7 mouse cellular contexts compared by ENCODE assay signal in the genomic region with DNA sequence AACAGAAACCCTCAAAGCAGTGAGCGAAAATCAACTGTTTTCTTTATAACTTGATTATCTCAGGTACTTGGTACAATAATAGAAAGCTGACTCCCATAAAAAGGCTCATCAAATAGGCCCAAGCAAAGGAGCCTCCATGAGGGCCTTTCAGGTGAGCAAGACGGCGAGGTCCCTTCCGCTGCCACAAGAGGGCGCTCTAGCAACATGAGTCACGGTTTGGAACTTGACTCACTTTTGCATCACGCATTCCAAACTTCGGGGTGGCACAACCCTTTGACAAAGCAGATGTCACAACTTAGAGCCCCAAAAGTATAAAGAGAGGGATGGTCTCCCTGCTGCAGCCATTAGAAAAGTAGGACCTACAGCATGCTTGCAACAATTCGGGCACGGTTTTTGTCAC.
DNase-seq lines count a peak whose midpoint lies in the region.

No protein-coding gene starts in this region.

- peak; percentile 86 for DNase-seq in ES-CJ7 (ENCODE audit: low read depth, low spot score)
- DNase-seq in adrenal gland, adult (ENCODE audit: inconsistent age in 2 of 2, low spot score in 1 of 2): peak; percentile 81 to 94
- DNase-seq in embryo, embryonic 10 days (ENCODE audit: low spot score): peak; percentile 94
- peak; percentile 25 to 60 for DNase-seq in heart, adult 9 months (ENCODE audit: low spot score in 2 of 2)
- DNase-seq in layer of hippocampus, adult 9-11 months: peak; percentile 70
- DNase-seq in lung, postnatal 10 days: peak; percentile 87
- DNase-seq in spleen, adult 12 weeks (ENCODE audit: low spot score): peak; percentile 77

Comparison
In these comparisons a context has a peak if more than half of its experiments do, and no peak if none do; other contexts are left out.
1. Peak in every context shown above with its lines: DNase-seq.
2. DNase-seq: peak in every context shown above with its lines; median percentile 94 in embryo, embryonic 10 days; 88 in adrenal gland, adult; 87 in lung, postnatal 10 days; 86 in ES-CJ7; 77 in spleen, adult 12 weeks; 70 in layer of hippocampus, adult 9-11 months; 42 in heart, adult 9 months.